Mouse (Mus musculus) bone marrow, adult 2 months (tissue): ENCODE measurements around the gene Snx3.

Experiments
- CTCF ChIP-seq: fragments of 200-500 bp; IDR thresholded peaks from 2 replicates; pipeline ENCODE4 v1.5.1; 2011; ENCODE audit warnings: low read length, control low read depth; ENCODE audit not compliant: control insufficient read depth, insufficient read depth
- POLR2A ChIP-seq: fragments of 200-500 bp; IDR thresholded peaks from 2 replicates; pipeline ENCODE4 v1.6.1; 2011; ENCODE audit warnings: low read depth, mild to moderate bottlenecking, control low read depth, low read length, borderline replicate concordance; ENCODE audit not compliant: control insufficient read depth

- no peak for TF ChIP-seq POLR2A
- no peak for TF ChIP-seq CTCF
Observed at GRCm38 (mm10) chr10:42583157-42583872, 81.5 kb downstream of the Snx3 start, which contains the start of the genes Nr2e1 and Ostm1.
